Comparison of ENCODE assay signal across 12 mouse cellular contexts in genomic region chr7:91429712-91430275, GRCm38 (mm10).
"Had no signal": no experiment of that assay in that cellular context is flagged by ENCODE, and none has a peak within 500 bp of the region (broad histone marks: within the 10 kb centered on the region; RNA-seq: fewer than 3 reads in every experiment).

No protein-coding gene starts in this region.

- H3K27me3 ChIP-seq: limb, embryonic 12.5 days; liver, embryonic 13.5 days; midbrain, embryonic 13.5 days had no signal

- ATAC-seq: liver, postnatal 0 days; midbrain, embryonic 13.5 days had no signal

- H3K4me2 ChIP-seq: limb, embryonic 12.5 days; liver, embryonic 13.5 days; midbrain, embryonic 13.5 days had no signal

- H3K4me3 ChIP-seq: limb, embryonic 12.5 days; liver, embryonic 13.5 days; midbrain, embryonic 13.5 days had no signal

- H3K9me3 ChIP-seq: limb, embryonic 12.5 days; liver, embryonic 13.5 days; midbrain, embryonic 13.5 days had no signal

- H3K4me1 ChIP-seq: limb, embryonic 12.5 days; liver, embryonic 13.5 days had no signal

- H3K9ac ChIP-seq: limb, embryonic 12.5 days; liver, embryonic 13.5 days; liver, postnatal 0 days; midbrain, embryonic 13.5 days had no signal

- H3K27ac ChIP-seq: limb, embryonic 12.5 days; liver, embryonic 13.5 days; midbrain, embryonic 13.5 days had no signal

- DNase-seq: kidney, postnatal 10 days; kidney, postnatal 4 days; liver; liver, embryonic 13.5 days; liver, postnatal 0 days; lung, postnatal 36 days; right cerebral cortex, postnatal 4 days; spleen, adult 18-20 months; thymus, adult 2 months; thymus, postnatal 25 days had no signal

- H3K36me3 ChIP-seq: limb, embryonic 12.5 days; liver, embryonic 13.5 days; midbrain, embryonic 13.5 days had no signal
